Mouse (Mus musculus) forelimb bud, embryonic 11.5 days (tissue): ENCODE measurements around the gene Spns3.

Experiments used
- DNase-seq: peaks from one replicate; pipeline ENCODE4 v3.0.0-alpha.2; 2012; ENCODE audit warnings: low read depth, low spot score

Gene Spns3

DNA sequence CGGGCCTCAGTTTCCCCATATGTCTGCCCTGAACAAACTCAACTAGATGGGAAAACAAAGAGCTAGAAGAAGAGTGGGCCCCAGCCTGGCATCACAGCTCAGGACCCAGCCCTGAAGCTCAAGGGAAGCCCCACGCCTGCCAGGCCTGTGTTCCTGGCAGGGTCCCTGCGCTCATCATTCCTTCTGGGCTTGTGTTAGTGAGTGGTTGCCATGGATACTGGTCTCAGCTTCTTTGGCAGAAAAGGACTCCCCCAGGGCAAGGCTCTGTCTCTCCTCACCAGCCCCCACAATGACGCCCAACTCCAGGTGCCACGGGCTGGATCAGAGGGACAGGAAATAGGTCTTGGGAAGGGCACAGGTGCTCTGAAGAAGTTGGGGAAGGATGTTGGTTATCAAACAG is 65.1 kb downstream of the Spns3 start:
- no peak for DNase-seq

- no peak for DNase-seq
Observed at GRCm38 (mm10) chr11:72484549-72484948, 65.8 kb downstream of the Spns3 start.

GRCm38 (mm10) chr11:72481952-72482351 is 68.4 kb downstream of the Spns3 start:
- no peak for DNase-seq

GRCm38 (mm10) chr11:72481313-72481712 is 69.0 kb downstream of the Spns3 start:
- DNase-seq, result no peak

DNA sequence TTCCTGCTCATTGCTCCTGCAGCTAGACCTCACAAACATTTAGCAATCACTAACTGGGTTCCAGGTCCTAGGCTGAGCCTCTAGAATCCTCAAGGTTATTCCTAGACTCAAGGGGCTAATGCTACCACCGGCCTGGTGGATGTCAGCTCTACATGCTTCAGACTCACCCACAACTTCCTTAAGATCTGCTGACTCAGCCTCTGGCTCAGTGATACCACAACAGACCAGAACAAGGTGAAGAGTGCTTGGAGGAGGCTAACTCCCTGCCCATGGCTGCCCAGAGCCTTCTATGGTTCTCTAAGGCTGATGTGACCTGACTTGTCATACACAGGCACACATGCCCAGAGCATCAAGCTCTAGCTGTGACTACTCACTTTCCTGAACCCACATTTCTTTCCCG is 70.8 kb downstream of the Spns3 start:
- no peak for DNase-seq

GRCm38 (mm10) chr11:72478228-72478627 is 72.1 kb downstream of the Spns3 start:
- DNase-seq, result no peak

GRCm38 (mm10) chr11:72477653-72478052 is 72.7 kb downstream of the Spns3 start:
- no peak for DNase-seq

- DNase-seq, result no peak
Observed at GRCm38 (mm10) chr11:72477182-72477581, 73.1 kb downstream of the Spns3 start.

DNA sequence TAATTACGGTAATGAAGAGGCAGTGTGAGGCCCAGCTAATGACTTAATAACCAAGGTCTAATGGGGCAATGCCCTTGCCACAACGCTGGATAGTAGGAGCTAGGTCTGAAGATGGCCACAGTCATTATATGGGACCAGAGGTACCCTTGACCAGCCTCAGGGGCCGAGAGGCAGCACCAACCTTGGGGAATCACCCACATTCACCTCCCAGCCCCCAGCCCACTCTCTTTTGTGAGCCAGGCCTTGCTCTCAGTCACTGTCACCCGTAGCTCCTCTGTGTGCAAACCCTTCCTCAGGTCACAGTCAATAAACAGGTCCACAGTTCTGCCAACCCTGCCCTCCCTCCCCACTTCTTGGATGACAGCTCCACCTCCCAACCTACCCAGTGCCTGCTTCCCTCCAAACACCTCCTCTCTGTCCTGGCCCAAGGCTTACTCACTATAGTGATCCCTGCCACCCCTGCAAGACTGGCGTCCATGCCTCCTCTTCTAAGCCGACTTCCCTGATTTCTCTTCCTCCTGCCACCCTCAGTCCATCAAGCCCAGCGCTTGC is 74.2 kb downstream of the Spns3 start:
- DNase-seq, result no peak

DNA sequence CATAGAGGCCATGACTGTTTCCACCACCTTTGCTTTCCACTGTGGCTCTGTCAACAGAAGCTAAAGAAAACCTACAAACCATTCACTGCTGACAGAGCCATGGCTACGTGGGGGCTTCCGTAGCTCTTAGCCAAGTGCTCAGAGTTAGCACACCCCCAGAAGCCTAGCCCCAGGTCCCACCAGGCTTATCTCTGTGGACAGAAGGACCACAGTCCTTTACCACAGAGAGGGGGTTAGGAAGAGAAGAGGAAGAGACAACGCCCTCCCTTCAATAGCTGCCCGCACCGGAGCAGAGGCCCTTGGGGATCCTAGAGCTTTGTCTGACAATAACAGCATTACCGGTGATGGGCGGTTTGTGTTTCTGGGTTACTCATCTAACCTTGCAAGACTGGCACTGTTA is 74.9 kb downstream of the Spns3 start:
- DNase-seq, result no peak

- no peak for DNase-seq
Observed at GRCm38 (mm10) chr11:72474926-72475325, 75.4 kb downstream of the Spns3 start.

- DNase-seq, result no peak
Observed at GRCm38 (mm10) chr11:72473540-72473939, 76.8 kb downstream of the Spns3 start.

DNA sequence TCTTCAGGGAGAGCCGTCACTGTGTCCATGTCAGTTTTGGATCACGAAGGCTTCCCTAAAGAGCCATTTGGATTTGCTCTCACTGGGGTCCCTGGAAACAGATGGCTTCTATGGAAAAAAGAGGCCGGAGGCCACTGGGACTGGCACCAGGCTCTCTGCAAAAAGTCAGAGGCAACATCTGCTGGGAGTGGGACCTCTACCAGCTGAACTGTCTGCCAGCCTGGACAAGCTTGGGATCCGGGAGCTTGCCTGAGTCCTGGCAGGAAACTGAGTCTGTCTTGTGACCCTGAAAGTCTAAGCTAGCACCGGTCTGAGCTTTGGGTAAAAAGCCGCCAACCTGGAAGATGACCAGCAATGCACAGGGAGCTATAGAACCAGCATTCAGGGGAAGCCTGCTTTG is 78.9 kb downstream of the Spns3 start:
- DNase-seq, result no peak

- no peak for DNase-seq
Observed at GRCm38 (mm10) chr11:72470004-72470403, 80.3 kb downstream of the Spns3 start.

- DNase-seq, result no peak
Observed at GRCm38 (mm10) chr11:72469217-72469616, 81.1 kb downstream of the Spns3 start.

DNA sequence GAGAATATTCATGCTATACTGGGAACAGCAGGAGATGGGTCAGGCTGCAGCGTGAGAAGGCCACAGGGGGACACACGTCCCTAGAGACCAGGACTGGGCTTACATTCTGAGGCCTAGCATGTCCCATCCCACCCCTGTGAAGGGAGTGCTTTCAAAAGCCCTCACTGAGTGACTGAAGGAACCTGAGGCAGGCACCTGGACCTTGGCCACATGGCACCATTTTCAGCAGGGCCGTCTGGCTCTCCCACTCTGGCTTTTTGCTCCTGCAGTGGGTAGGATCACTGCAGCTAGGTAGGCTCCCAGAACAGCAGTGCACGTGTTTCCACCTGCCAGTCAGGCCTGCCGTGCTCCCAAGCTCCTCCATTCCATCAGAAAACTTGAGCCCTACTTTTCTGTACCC is 81.8 kb downstream of the Spns3 start:
- no peak for DNase-seq

- DNase-seq, result no peak
Observed at GRCm38 (mm10) chr11:72466694-72467507, 83.4 kb downstream of the Spns3 start.

- DNase-seq, result no peak
Observed at GRCm38 (mm10) chr11:72465978-72466693, 84.2 kb downstream of the Spns3 start.

DNA sequence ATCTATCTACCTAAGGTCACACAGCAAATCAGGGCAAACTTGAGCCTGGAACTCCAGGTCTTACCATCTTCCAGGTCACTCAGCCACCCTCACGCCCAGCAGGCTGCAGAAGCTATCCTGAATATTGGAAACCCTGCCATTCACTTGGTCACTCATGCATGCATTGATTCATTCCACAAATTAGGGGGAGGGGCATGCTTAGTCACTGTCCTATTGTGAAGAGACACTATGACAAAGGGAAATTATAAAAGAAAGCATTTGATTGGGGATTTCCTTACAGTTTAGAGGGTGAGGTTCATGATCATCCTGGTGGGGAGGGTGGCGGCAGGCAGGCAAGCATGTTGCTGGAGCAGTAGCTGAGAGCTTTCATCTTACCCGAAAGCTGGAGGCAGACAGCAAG is 85.5 kb downstream of the Spns3 start:
- DNase-seq, result no peak

DNA sequence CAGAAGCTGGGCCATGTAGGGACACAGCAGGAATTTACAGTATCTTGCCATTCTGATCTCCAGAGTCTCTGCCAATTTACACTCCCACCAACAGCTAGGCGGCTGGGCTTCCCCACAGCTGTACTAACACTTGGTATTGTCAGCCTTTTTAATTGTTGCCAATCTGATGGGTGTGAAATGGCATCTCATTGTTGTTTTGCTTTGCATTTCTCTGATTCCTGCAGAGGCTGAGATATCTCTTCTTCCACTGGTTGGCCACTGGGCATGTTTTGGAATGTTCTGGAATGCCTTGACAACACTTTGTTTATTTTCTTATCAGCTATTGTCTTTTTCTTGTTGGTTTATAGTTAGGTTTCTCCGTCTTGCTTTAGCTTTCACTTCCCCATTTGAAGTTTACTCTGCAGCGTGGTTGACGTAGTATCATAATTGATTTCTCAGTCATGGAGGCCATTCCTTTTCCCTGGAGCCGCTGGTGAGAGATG is 88.8 kb downstream of the Spns3 start:
- DNase-seq, result no peak

DNA sequence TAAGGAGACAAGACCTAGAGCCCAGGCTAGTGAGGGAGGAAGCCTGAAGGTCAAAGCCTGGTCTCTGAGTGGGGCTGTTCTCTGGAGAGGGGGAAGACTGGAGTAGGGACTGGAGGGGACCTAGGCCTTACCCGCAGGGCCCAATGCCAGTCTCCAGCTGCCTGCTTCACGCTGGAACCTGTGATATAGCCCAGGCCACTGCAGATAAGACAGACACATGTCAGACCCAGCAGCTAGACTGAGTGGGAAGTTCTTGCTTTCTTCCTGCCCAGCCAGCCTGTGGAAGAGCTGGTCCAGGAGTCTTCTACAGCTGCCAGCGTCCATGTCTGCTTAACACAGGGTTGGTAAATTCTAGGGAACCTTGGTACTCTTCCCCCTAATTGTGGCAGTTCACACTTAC is 91.8 kb downstream of the Spns3 start:
- DNase-seq, result no peak

GRCm38 (mm10) chr11:72457995-72458496 is 92.3 kb downstream of the Spns3 start:
- DNase-seq, result no peak
